Mouse (Mus musculus) gastrocnemius, adult 2 months (tissue): ENCODE results near the gene Pitpnm2. TPM values are rescaled to one million over a fixed set of nuclear protein-coding genes. Genes with fewer than 3 reads are reported as not detected.

ENCODE experiments used
- DNase-seq: peaks from one replicate; pipeline ENCODE4 v3.0.0; 2022
- H3K27ac ChIP-seq: fragments of 200-600 bp; 2 replicates; pipeline ENCODE4 v1.8.1; 2022; ENCODE audit warnings: mild to moderate bottlenecking
- H3K4me3 ChIP-seq: fragments of 200-600 bp; 2 replicates; pipeline ENCODE4 v1.8.1; 2022; ENCODE audit warnings: mild to moderate bottlenecking, moderate library complexity
- CTCF ChIP-seq: fragments of 200-600 bp; IDR thresholded peaks from 2 replicates; pipeline ENCODE4 v1.8.1; 2022; ENCODE audit warnings: antibody characterized with exemption, mild to moderate bottlenecking, moderate library complexity
- intact Hi-C: fragments of 180-260 bp; cut with DNase I; formaldehyde crosslinking; loops from one replicate; pipeline ENCODE4 v1.15.1; 2025
- total RNA-seq, 2 experiments: library from RNA; stranded (reverse); gene quantifications; 2 replicates each; pipeline ENCODE4 v1.2.3; 2021

Gene Pitpnm2
- total RNA-seq, 2 experiments from 2014 or later: 18.1 to 28.4 TPM

DNA sequence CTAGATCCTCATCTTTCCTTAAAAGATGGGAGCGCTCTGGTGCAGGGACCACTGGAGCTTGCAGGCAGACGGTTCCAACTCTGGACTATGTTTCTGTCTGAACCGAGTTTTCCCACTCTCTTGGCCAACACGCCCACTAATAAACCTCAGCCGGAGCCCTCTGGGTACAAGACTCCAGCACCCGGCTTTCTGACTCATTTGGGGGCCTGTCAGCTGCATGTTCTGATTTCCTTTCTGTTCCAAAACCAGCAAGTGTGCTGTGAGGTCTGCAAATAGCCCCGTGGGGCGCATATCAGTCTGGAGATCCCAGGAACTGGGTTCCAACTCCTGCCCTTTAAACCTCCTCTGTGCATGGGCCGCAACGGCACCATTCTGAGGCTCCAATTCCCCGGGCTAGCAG, 86.1 kb downstream of the Pitpnm2 start:
- Histone ChIP-seq H3K27ac (0 out of 2 replicates have a peak overlapping the region, but pooled peaks have one; percentile 16), H3K4me3 (no peak overlapping the region)
- no peak for DNase-seq
- no peak for TF ChIP-seq CTCF
- intact Hi-C loops: loop anchor here (5.0 kb wide), 1 partner anchor 134 kb away; no protein-coding TSS in a partner anchor

DNA sequence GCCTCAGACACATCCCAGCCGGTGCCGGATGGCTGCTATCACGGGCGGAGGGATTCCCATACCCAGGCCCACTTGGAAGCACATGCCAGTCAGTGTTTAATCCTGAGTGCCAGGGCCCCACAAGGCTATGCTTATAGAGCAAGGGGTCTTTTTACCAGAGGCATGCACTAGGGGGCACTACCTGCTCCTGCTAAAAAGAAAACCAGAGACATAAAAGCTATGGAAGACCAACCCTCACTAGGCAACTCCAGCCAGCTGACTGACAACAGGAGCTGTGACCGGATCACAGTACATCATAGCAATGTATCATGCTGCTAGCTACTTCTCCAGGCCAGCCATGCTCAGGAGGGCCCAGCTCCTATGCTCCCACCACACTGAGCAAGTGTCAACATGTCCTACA, 87.0 kb downstream of the Pitpnm2 start:
- Histone ChIP-seq H3K27ac (no peak overlapping the region; the same call in 1 of the 2 replicates), H3K4me3 (no peak overlapping the region)
- peak; percentile 82 for TF ChIP-seq CTCF
- intact Hi-C loops: loop anchor here (5.0 kb wide), 1 partner anchor 135 kb away; no protein-coding TSS in a partner anchor
- peak; percentile 79 for DNase-seq

GRCm38 (mm10) chr5:124161831-124162230, 87.7 kb downstream of the Pitpnm2 start:
- H3K27ac ChIP-seq: peak overlapping the region; percentile 7; the same call in 1 of the 2 replicates

GRCm38 (mm10) chr5:124159453-124159852, 90.1 kb downstream of the Pitpnm2 start:
- Histone ChIP-seq H3K27ac (peak overlapping the region; percentile 12; the same call in 1 of the 2 replicates), H3K4me3 (no peak overlapping the region)
- intact Hi-C loops: no loop called here
- no peak for DNase-seq
- no peak for TF ChIP-seq CTCF

More at GRCm38 (mm10) chr5:124161831-124162230, 87.7 kb downstream of the Pitpnm2 start:
- H3K4me3 ChIP-seq: no peak overlapping the region
- no peak for DNase-seq
- intact Hi-C loops: loop anchor here (5.0 kb wide), 1 partner anchor 135 kb away; no protein-coding TSS in a partner anchor
- TF ChIP-seq CTCF: no peak

DNA sequence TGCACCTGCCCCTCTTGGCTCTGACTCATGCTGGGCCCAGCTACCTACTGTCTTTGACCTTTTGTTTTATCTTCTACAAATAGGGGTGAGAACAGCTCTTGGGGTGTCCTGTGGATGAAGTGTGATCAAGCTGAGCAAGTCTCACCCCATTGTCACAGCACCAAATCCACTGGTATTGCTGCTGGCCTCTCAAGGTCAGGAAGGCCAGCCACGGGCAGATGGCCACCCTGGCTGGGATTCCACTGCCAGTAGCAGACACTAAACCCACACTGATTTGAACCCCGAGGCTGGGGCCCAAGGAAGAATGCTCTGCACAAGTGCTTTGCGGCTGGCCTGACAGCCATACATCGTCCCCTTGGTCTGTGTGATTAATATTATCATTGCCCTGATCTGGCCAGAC, 91.3 kb downstream of the Pitpnm2 start:
- no peak for DNase-seq
- no peak for TF ChIP-seq CTCF
- intact Hi-C loops: no loop called here
- Histone ChIP-seq H3K4me3 (no peak overlapping the region), H3K27ac (peak overlapping the region; percentile 31; the same call in 1 of the 2 replicates)

GRCm38 (mm10) chr5:124155943-124156342, 93.6 kb downstream of the Pitpnm2 start:
- H3K27ac ChIP-seq: no peak overlapping the region
- no peak for DNase-seq
- H3K4me3 ChIP-seq: no peak overlapping the region
- no peak for TF ChIP-seq CTCF
- intact Hi-C loops: no loop called here

DNA sequence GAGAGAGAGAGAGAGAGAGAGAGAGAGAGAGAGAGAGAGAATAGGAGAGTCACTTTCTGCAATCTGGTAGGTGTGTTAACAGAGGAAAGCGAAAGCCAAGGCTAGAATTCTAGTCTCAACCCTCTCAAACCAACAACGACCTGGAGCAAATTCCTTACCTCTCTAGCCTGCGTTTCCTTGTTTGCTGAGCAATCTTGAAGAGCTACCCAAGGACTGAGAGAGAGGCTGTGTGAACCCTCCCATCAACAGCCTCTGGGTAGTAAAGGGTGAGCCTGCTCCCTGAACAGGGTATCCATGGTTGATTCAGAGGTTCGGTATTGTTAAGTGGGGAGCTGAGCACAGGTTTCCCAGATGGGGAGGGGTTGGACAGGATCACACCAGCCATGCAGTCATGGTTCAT, 96.8 kb downstream of the Pitpnm2 start:
- no peak overlapping the region for H3K4me3 ChIP-seq
- no peak for TF ChIP-seq CTCF
- peak overlapping the region; percentile 63 for H3K27ac ChIP-seq
- intact Hi-C loops: no loop called here
- DNase-seq: no peak

DNA sequence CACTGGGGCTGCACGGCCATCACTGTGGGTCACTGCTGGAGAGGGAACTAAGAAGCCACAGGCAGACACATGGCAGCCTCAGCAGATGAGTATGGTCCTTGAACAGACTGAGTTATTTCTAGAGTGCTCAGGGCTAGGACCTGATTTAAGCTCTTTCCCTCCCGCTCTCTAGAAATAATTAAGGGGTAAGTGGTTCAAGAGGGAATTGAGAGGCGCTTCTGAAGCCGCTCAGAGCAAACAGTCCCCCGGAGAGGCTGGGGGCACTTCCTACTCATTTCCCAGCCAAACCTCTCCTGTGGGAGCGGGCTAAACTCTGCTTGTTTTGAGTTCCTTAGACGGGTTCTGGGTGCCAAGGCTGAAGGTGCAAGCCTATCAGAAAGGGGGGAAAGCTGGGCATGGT, 98.7 kb downstream of the Pitpnm2 start:
- no peak for TF ChIP-seq CTCF
- DNase-seq: no peak
- H3K27ac ChIP-seq: no peak overlapping the region
- no peak overlapping the region for H3K4me3 ChIP-seq
- intact Hi-C loops: no loop called here

DNA sequence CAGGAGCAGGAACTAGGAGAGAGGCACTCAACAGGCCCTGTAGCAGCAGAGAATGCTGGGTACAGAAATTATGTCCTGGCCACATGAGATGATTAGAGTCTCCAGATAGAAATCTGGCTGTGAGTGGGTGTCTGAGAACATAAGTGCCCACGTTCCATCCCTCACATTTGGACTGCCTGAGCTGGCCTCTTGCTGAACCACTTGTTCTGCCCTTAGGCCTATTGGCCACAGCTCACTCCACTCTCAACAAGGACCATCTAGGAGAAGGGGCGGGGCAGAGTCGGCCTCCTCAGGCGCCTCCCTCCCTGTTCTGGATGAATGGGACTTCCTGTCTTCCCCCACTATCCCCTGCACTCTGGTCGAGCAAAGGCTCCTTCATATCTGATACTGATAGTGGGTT, 100.5 kb downstream of the Pitpnm2 start:
- DNase-seq: no peak
- TF ChIP-seq CTCF: no peak
- intact Hi-C loops: no loop called here
- no peak overlapping the region for H3K27ac ChIP-seq
- H3K4me3 ChIP-seq: no peak overlapping the region

GRCm38 (mm10) chr5:124138066-124138465, 111.5 kb downstream of the Pitpnm2 start:
- Histone ChIP-seq H3K4me3 (no peak overlapping the region), H3K27ac (no peak overlapping the region)
- DNase-seq: no peak
- TF ChIP-seq CTCF: no peak
- intact Hi-C loops: no loop called here

GRCm38 (mm10) chr5:124134261-124134660, 115.3 kb downstream of the Pitpnm2 start:
- Histone ChIP-seq H3K27ac (no peak overlapping the region), H3K4me3 (no peak overlapping the region)
- intact Hi-C loops: no loop called here
- TF ChIP-seq CTCF: no peak
- no peak for DNase-seq

GRCm38 (mm10) chr5:124125093-124125492, 124.5 kb downstream of the Pitpnm2 start:
- TF ChIP-seq CTCF: no peak
- H3K4me3 ChIP-seq: no peak overlapping the region
- intact Hi-C loops: no loop called here
- H3K27ac ChIP-seq: no peak overlapping the region
- no peak for DNase-seq

DNA sequence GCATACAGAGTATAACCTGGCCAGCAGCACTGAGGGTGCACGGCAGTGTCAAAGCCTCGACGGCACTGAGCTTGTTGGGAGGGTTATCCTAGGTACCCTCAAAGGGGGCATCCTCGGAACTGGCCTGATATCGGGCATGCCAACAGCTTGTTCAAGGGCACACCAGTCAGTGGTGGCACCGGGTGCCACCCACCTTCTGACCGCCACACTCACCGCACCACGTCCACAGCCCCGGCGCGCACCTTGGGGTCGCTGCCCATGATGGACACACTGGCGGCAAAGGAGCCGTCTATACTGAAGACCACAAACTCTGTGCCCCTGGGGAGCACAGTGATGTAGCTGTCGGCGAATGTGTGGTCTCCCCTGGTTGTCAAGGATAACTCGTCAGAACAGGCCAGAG, 127.2 kb downstream of the Pitpnm2 start:
- Histone ChIP-seq H3K4me3 (no peak overlapping the region), H3K27ac (no peak overlapping the region)
- no peak for DNase-seq
- intact Hi-C loops: no loop called here
- no peak for TF ChIP-seq CTCF

DNA sequence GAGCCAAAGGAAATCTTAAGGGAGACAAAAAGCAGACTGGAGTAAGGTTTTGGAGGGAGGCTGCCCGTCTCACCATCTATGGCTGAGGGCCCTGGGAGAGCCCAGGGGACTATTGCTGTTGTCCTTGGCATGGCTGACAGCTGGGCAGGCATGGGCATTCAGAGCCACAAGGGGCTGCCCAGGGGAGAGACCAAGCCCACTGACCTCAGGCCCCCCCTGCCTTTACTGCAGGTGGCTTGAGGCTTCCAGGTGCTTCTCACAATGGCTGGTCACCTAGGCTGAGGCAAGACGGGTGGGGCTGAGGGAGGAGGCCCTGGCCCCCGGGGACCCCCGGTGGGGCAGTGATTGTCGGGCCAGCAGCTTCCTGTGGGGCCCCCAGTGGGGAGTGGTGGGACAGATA, 130.4 kb downstream of the Pitpnm2 start:
- intact Hi-C loops: loop anchor here (5.0 kb wide), 1 partner anchor 133 kb away; no protein-coding TSS in a partner anchor
- H3K27ac ChIP-seq: no peak overlapping the region
- no peak overlapping the region for H3K4me3 ChIP-seq
- no peak for TF ChIP-seq CTCF
- DNase-seq: no peak
